Mouse (Mus musculus) heart, embryonic 16.5 days (tissue): ENCODE results near the gene AY074887. TPM values are rescaled to one million over a fixed set of nuclear protein-coding genes. Genes with fewer than 3 reads are reported as not detected.

ENCODE experiments used
- ATAC-seq: fragments of 200-750 bp; cut with Nextera tagmentation; replicated peaks from 2 replicates; pipeline ENCODE4 v1.8.0; 2017; ENCODE audit warnings: moderate number of reproducible peaks; ENCODE audit not compliant: insufficient read depth, low FRiP score; ENCODE audit errors: extremely low read depth
- H3K27ac ChIP-seq: fragments of 300-500 bp; sonication (generic); 2 replicates; pipeline ENCODE4 v1.5.1; 2014; ENCODE audit warnings: mild to moderate bottlenecking, low read length, control low read depth, moderate library complexity
- H3K27me3 ChIP-seq: fragments of 300-500 bp; sonication (generic); 2 replicates; pipeline ENCODE4 v1.6.1; 2014; ENCODE audit warnings: low read length, mixed read lengths; ENCODE audit not compliant: control insufficient read depth, insufficient read depth
- H3K36me3 ChIP-seq: fragments of 300-500 bp; sonication (generic); 2 replicates; pipeline ENCODE4 v1.6.1; 2014; ENCODE audit not compliant: control insufficient read depth, insufficient read depth
- H3K4me1 ChIP-seq: fragments of 300-500 bp; sonication (generic); 2 replicates; pipeline ENCODE4 v1.6.1; 2014; ENCODE audit warnings: low read length, mixed read lengths; ENCODE audit not compliant: control insufficient read depth, insufficient read depth
- H3K4me2 ChIP-seq: fragments of 300-500 bp; sonication (generic); 2 replicates; pipeline ENCODE4 v1.6.1; 2014; ENCODE audit warnings: low read depth, mild to moderate bottlenecking, control low read depth, low read length
- H3K4me3 ChIP-seq: fragments of 300-500 bp; sonication (generic); 2 replicates; pipeline ENCODE4 v1.5.1; 2014; ENCODE audit warnings: mild to moderate bottlenecking, control low read depth, low read length
- H3K9ac ChIP-seq: fragments of 300-500 bp; sonication (generic); 2 replicates; pipeline ENCODE4 v1.6.1; 2014; ENCODE audit warnings: low read length, control low read depth
- H3K9me3 ChIP-seq: fragments of 300-500 bp; sonication (generic); replicated peaks from 2 replicates; pipeline ENCODE4 v1.6.1; 2016; ENCODE audit warnings: low read length; ENCODE audit not compliant: control insufficient read depth
- WGBS: fragments of 180-500 bp; shearing (Covaris S2); extraction: QIAGEN DNeasy Blood & Tissue Kit; methylation state at CpG from one replicate; pipeline ENCODE4 v1.1.7; 2014; 5-methylcytosine and 5-hydroxymethylcytosine counted together
- polyA plus RNA-seq: library from polyadenylated mRNA; unstranded; fragments of >200 nt; fragmentation: Nextera tagmentation; extraction: Ambion mirVana; gene quantifications from 2 replicates; pipeline ENCODE4 v1.2.1, GENCODE M21; 2015

The AY074887 gene
- 0.83 and 0.87 TPM in 2 replicates for polyA plus RNA-seq

- ATAC-seq = peak; percentile 99
- peak within 1 kb of the TSS; percentile 87 for H3K4me2 ChIP-seq
- peak within 1 kb of the TSS; percentile 86 for H3K27ac ChIP-seq
- under 1% methylated on average over 65 of the region's 65 CpGs for WGBS
- peak within 1 kb of the TSS; percentile 94 for H3K9ac ChIP-seq
- peaks cover 27% of the 10 kb centered on the region for H3K36me3 ChIP-seq
- H3K4me1 ChIP-seq = peaks cover 14% of the 10 kb centered on the region
- no peaks in the 10 kb centered on the region for H3K9me3 ChIP-seq
- no peaks in the 10 kb centered on the region for H3K27me3 ChIP-seq
- peak within 1 kb of the TSS; percentile 89 for H3K4me3 ChIP-seq
Observed at GRCm38 (mm10) chr9:54950575-54951321, at the start of gene AY074887, which contains the start of gene Psma4. Gene AY074887 (minus strand): TSS chr9:54950998. Gene Psma4 (plus strand): TSS chr9:54950790.

GRCm38 (mm10) chr9:54995645-54996044 is 44.8 kb upstream of the AY074887 start:
- no peaks in the 10 kb centered on the region for H3K36me3 ChIP-seq
- H3K27ac ChIP-seq = no peak overlapping the region
- no peak overlapping the region for H3K4me3 ChIP-seq
- no peak overlapping the region for H3K9ac ChIP-seq
- no peaks in the 10 kb centered on the region for H3K27me3 ChIP-seq
- no peaks in the 10 kb centered on the region for H3K9me3 ChIP-seq
- ATAC-seq = no peak
- H3K4me2 ChIP-seq = no peak overlapping the region
- 36% methylated on average over 3 of the region's 3 CpGs for WGBS
- no peaks in the 10 kb centered on the region for H3K4me1 ChIP-seq

GRCm38 (mm10) chr9:54994381-54994780 is 43.6 kb upstream of the AY074887 start:
- WGBS = 55% methylated on average over 3 of the region's 3 CpGs
- no peaks in the 10 kb centered on the region for H3K4me1 ChIP-seq
- no peaks in the 10 kb centered on the region for H3K27me3 ChIP-seq
- H3K9ac ChIP-seq = no peak overlapping the region
- no peaks in the 10 kb centered on the region for H3K9me3 ChIP-seq
- no peak overlapping the region for H3K4me3 ChIP-seq
- no peak overlapping the region for H3K4me2 ChIP-seq
- H3K27ac ChIP-seq = no peak overlapping the region
- no peaks in the 10 kb centered on the region for H3K36me3 ChIP-seq
- no peak for ATAC-seq

GRCm38 (mm10) chr9:54990362-54990761 is 39.6 kb upstream of the AY074887 start:
- Histone ChIP-seq H3K4me3 (no peak overlapping the region), H3K36me3 (no peaks in the 10 kb centered on the region), H3K27ac (no peak overlapping the region), H3K9ac (no peak overlapping the region), H3K4me2 (no peak overlapping the region), H3K9me3 (no peaks in the 10 kb centered on the region), H3K27me3 (no peaks in the 10 kb centered on the region), H3K4me1 (no peaks in the 10 kb centered on the region)
- ATAC-seq = no peak
- WGBS = 73% methylated on average over 3 of the region's 3 CpGs

GRCm38 (mm10) chr9:54982401-54982800 is 31.6 kb upstream of the AY074887 start:
- Histone ChIP-seq H3K4me2 (peak overlapping the region; percentile 99), H3K27ac (no peak overlapping the region), H3K4me1 (peaks cover 7% of the 10 kb centered on the region), H3K9me3 (no peaks in the 10 kb centered on the region), H3K36me3 (no peaks in the 10 kb centered on the region), H3K27me3 (peaks cover 36% of the 10 kb centered on the region), H3K4me3 (peak overlapping the region; percentile 73), H3K9ac (no peak overlapping the region)
- WGBS = 15% methylated on average over 7 of the region's 7 CpGs
- no peak for ATAC-seq

- Histone ChIP-seq H3K9me3 (no peaks in the 10 kb centered on the region), H3K9ac (peak overlapping the region; percentile 67), H3K4me1 (peaks cover 7% of the 10 kb centered on the region), H3K36me3 (no peaks in the 10 kb centered on the region), H3K27me3 (peaks cover 36% of the 10 kb centered on the region), H3K4me2 (peak overlapping the region; percentile 99), H3K4me3 (peak overlapping the region; percentile 73), H3K27ac (no peak overlapping the region)
- ATAC-seq = peak; percentile 41
- WGBS = under 1% methylated on average over 83 of the region's 85 CpGs
Observed at GRCm38 (mm10) chr9:54981291-54982191, 30.7 kb upstream of the AY074887 start.

- H3K4me3 ChIP-seq = peak within 1 kb of the TSS; percentile 73
- no peaks in the 10 kb centered on the region for H3K9me3 ChIP-seq
- WGBS = 65% methylated on average over 8 of the region's 8 CpGs
- H3K4me2 ChIP-seq = peak within 1 kb of the TSS; percentile 99
- H3K36me3 ChIP-seq = no peaks in the 10 kb centered on the region
- H3K27ac ChIP-seq = no peak within 1 kb of the TSS
- peaks cover 7% of the 10 kb centered on the region for H3K4me1 ChIP-seq
- peak within 1 kb of the TSS; percentile 67 for H3K9ac ChIP-seq
- H3K27me3 ChIP-seq = peaks cover 36% of the 10 kb centered on the region
- ATAC-seq = no peak
Observed at GRCm38 (mm10) chr9:54980674-54981073, 29.9 kb upstream of the AY074887 start, which contains the start of gene Chrna5. Gene Chrna5 (plus strand): TSS chr9:54980880.

GRCm38 (mm10) chr9:54969972-54970637 is 19.3 kb upstream of the AY074887 start:
- Histone ChIP-seq H3K4me1 (no peaks in the 10 kb centered on the region), H3K9ac (no peak overlapping the region), H3K4me3 (no peak overlapping the region), H3K27me3 (no peaks in the 10 kb centered on the region; the same call in 1 of the 2 replicates), H3K9me3 (peaks cover 2% of the 10 kb centered on the region; the same call in 1 of the 2 replicates), H3K4me2 (no peak overlapping the region), H3K27ac (no peak overlapping the region), H3K36me3 (no peaks in the 10 kb centered on the region)
- WGBS = 58% methylated on average over 8 of the region's 8 CpGs
- ATAC-seq = no peak
